Mouse (Mus musculus) C2C12 (cell line): ENCODE results near the gene Gas6.

Source experiments
- CTCF ChIP-seq: IDR thresholded peaks from one replicate; pipeline ENCODE4 v1.5.1; 2011; ENCODE audit not compliant: control insufficient read depth, insufficient read depth, insufficient read length
- FOSL1 ChIP-seq: IDR thresholded peaks from one replicate; pipeline ENCODE4 v1.8.0; 2011; ENCODE audit warnings: mild to moderate bottlenecking, low read length; ENCODE audit not compliant: poor library complexity, insufficient read depth, severe bottlenecking
- MAX ChIP-seq: IDR thresholded peaks from one replicate; pipeline ENCODE4 v1.6.1; 2011; ENCODE audit warnings: mild to moderate bottlenecking, control low read depth
- MYOD1 ChIP-seq: IDR thresholded peaks from one replicate; pipeline ENCODE4 v1.6.1; 2011; ENCODE audit warnings: low read depth; ENCODE audit not compliant: control insufficient read depth, insufficient read length
- MYOG ChIP-seq: IDR thresholded peaks from one replicate; pipeline ENCODE4 v1.6.1; 2011; ENCODE audit not compliant: control insufficient read depth, insufficient read length; ENCODE audit errors: extremely low read depth
- USF1 ChIP-seq: IDR thresholded peaks from one replicate; pipeline ENCODE4 v1.6.1; 2011; ENCODE audit warnings: low read depth, mild to moderate bottlenecking, control low read depth, moderate library complexity

GRCm38 (mm10) chr8:13481089-13481554 lies 13.2 kb downstream of the Gas6 start:
- TF ChIP-seq CTCF (no peak), MYOG (no peak), FOSL1 (no peak), MAX (no peak), USF1 (no peak), MYOD1 (no peak)
